In the genomic region with DNA sequence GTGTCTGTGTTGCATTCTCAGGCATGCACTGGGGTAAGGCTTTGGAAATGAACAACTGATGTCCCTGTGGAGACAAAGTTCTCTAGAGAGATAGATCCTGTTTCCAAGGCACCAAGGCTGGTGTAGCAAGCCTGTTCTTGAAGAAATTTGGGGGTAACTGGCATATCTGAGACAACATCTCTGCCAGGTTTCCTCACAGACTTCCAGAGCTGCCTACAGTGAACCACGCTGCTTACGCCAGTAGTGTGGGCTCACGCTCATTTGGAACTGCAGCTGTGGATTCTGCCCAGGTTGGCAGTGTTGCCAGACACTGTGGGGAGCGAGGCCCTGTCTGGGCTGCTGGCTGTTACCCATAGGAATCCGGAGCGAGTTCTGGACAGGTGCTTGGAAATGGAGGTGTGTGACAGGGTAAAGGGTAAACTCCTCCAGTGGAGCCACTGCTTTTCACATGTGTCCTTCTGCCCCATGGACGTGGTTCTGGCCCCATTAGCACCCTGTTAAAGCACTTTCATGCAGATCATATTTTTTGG, we compare ENCODE assay signal across 19 mouse cellular contexts. TPM values are rescaled to one million over a fixed set of nuclear protein-coding genes. Genes with fewer than 3 reads are reported as not detected.
DNase-seq lines count a peak whose midpoint lies in the region; ATAC-seq lines count a peak whose summit lies in the region.
"Had no signal": no experiment of that assay in that cellular context is flagged by ENCODE, and none has a peak within 500 bp of the region (broad histone marks: within the 10 kb centered on the region; RNA-seq: fewer than 3 reads in every experiment).

No protein-coding gene starts in this region.

- no peak overlapping the region for H3K4me2 ChIP-seq in forebrain, embryonic 14.5 days (ENCODE audit: low read length)
- H3K4me2 ChIP-seq in forebrain, embryonic 13.5 days: no peak overlapping the region
- H3K4me2 ChIP-seq: embryonic facial prominence, embryonic 12.5 days; heart, embryonic 11.5 days; hindbrain, embryonic 15.5 days; liver, embryonic 13.5 days; lung, embryonic 14.5 days had no signal

- WGBS in forebrain, embryonic 14.5 days: 78% methylated on average over 7 of the region's 7 CpGs
- WGBS in forebrain, embryonic 13.5 days: 89% methylated on average over 7 of the region's 7 CpGs

- no peak overlapping the region for H3K27ac ChIP-seq in forebrain, embryonic 14.5 days (ENCODE audit: low read depth, low read length)
- no peak overlapping the region for H3K27ac ChIP-seq in forebrain, embryonic 13.5 days
- H3K27ac ChIP-seq: embryonic facial prominence, embryonic 12.5 days; hindbrain, embryonic 15.5 days; liver, embryonic 13.5 days had no signal

- H3K9me3 ChIP-seq in forebrain, embryonic 14.5 days (replicated peaks; ENCODE audit: control insufficient read depth, low read length): no peaks in the 10 kb centered on the region
- H3K9me3 ChIP-seq in forebrain, embryonic 13.5 days (replicated peaks): no peaks in the 10 kb centered on the region
- H3K9me3 ChIP-seq: embryonic facial prominence, embryonic 12.5 days; hindbrain, embryonic 15.5 days; liver, embryonic 13.5 days had no signal

- ATAC-seq in forebrain, embryonic 14.5 days: no peak
- no peak for ATAC-seq in forebrain, embryonic 13.5 days

- H3K4me3 ChIP-seq in forebrain, embryonic 14.5 days (ENCODE audit: low read depth, low read length): no peak overlapping the region
- no peak overlapping the region for H3K4me3 ChIP-seq in forebrain, embryonic 13.5 days
- H3K4me3 ChIP-seq: embryonic facial prominence, embryonic 12.5 days; hindbrain, embryonic 15.5 days; liver, embryonic 13.5 days had no signal

- H3K4me1 ChIP-seq in forebrain, embryonic 14.5 days (ENCODE audit: control insufficient read depth, insufficient read depth, low read length): no peaks in the 10 kb centered on the region
- no peaks in the 10 kb centered on the region for H3K4me1 ChIP-seq in forebrain, embryonic 13.5 days
- H3K4me1 ChIP-seq: embryonic facial prominence, embryonic 12.5 days; hindbrain, embryonic 15.5 days; liver, embryonic 13.5 days had no signal

- H3K27me3 ChIP-seq in forebrain, embryonic 14.5 days (replicated peaks; ENCODE audit: control insufficient read depth, insufficient read depth, low read length): no peaks in the 10 kb centered on the region
- H3K27me3 ChIP-seq in forebrain, embryonic 13.5 days: no peaks in the 10 kb centered on the region
- H3K27me3 ChIP-seq: embryonic facial prominence, embryonic 12.5 days; hindbrain, embryonic 15.5 days; liver, embryonic 13.5 days had no signal

- DNase-seq in forebrain, embryonic 14.5 days (ENCODE audit: low spot score): peak; percentile 16
- DNase-seq in kidney, adult 11 months: peak; percentile 51
- no peak for DNase-seq in kidney, postnatal 4 days
- peak; percentile 27 for DNase-seq in right cerebral cortex, adult 18-20 months
- DNase-seq in right cerebral cortex, postnatal 14 days: no peak
- peak; percentile 36 for DNase-seq in telencephalon, adult 2 months (ENCODE audit: low read depth, low spot score)
- no peak for DNase-seq in embryo, embryonic 10.5 days (ENCODE audit: low spot score)
- DNase-seq: cerebellum, adult 8-10 months; heart, adult 11 months; liver, embryonic 13.5 days; lung, embryonic 14.5 days; midbrain, embryonic 14.5 days; thymus, adult 2 months; thymus, postnatal 4 days had no signal

- no peaks in the 10 kb centered on the region for H3K36me3 ChIP-seq in forebrain, embryonic 14.5 days (ENCODE audit: control insufficient read depth, insufficient read depth, low read length)
- no peaks in the 10 kb centered on the region for H3K36me3 ChIP-seq in forebrain, embryonic 13.5 days (ENCODE audit: poor library complexity, severe bottlenecking)
- H3K36me3 ChIP-seq: embryonic facial prominence, embryonic 12.5 days; hindbrain, embryonic 15.5 days; liver, embryonic 13.5 days had no signal

- no peak overlapping the region for H3K9ac ChIP-seq in forebrain, embryonic 14.5 days (ENCODE audit: low read length)
- H3K9ac ChIP-seq in forebrain, embryonic 13.5 days: no peak overlapping the region
- H3K9ac ChIP-seq: embryonic facial prominence, embryonic 12.5 days; hindbrain, embryonic 15.5 days; liver, embryonic 13.5 days; lung, embryonic 14.5 days had no signal

RNA-seq across cellular contexts. Expression of gene Map3k7cl, which starts 16.5 kb away (rescaled TPM):
- polyA plus RNA-seq in forebrain, embryonic 14.5 days (2014; fragmentation: Nextera tagmentation; extraction: Ambion mirVana): not detected in 2 replicates
- polyA plus RNA-seq in forebrain, embryonic 13.5 days (2015; fragmentation: Nextera tagmentation; extraction: Ambion mirVana): 0.10 TPM in 1 of 2 replicates, not detected in the other
- polyA plus RNA-seq: embryonic facial prominence, embryonic 12.5 days; heart, embryonic 11.5 days; hindbrain, embryonic 15.5 days; liver, embryonic 13.5 days; midbrain, embryonic 14.5 days; neural tube, embryonic 11.5 days had no signal

Comparison
In these comparisons a context has a peak if more than half of its experiments do, and no peak if none do; other contexts are left out.
1. DNase-seq: peak in forebrain, embryonic 14.5 days (single experiment), kidney, adult 11 months (single experiment), right cerebral cortex, adult 18-20 months (single experiment) and telencephalon, adult 2 months (single experiment); none in kidney, postnatal 4 days (0 of 2), right cerebral cortex, postnatal 14 days (single experiment) and embryo, embryonic 10.5 days (single experiment).